In the genomic region with DNA sequence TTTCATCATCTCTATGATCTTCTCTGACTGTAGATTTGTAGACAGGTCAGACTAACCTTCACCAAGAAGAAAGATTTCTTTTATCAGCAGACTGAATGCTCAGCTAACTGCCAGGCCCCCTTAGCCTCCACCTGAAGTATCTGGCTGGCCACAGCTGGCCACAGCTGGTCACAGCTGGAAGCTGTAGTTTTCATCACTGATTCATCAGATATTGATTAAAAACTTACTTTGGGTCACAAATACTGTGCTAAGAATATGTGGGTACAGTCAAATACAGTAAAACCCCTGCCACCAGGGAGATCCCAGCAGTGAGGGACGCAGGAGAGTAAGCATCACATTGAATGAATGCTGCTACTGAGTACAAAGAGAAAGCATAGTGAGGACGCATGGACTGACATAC, we compare ENCODE assay signal across 32 mouse cellular contexts. TPM values are rescaled to one million over a fixed set of nuclear protein-coding genes. Genes with fewer than 3 reads are reported as not detected.
"Had no signal": no experiment of that assay in that cellular context is flagged by ENCODE, and none has a peak within 500 bp of the region (broad histone marks: within the 10 kb centered on the region; RNA-seq: fewer than 3 reads in every experiment).

No protein-coding gene starts in this region.

- H3K4me2 ChIP-seq: limb, embryonic 12.5 days; limb, embryonic 13.5 days; limb, embryonic 15.5 days; liver, embryonic 11.5 days; liver, embryonic 12.5 days; liver, embryonic 13.5 days; liver, embryonic 15.5 days; lung, embryonic 14.5 days; lung, embryonic 15.5 days; midbrain, embryonic 12.5 days; midbrain, embryonic 13.5 days; midbrain, embryonic 15.5 days; neural tube, embryonic 12.5 days had no signal

- H3K27me3 ChIP-seq: limb, embryonic 12.5 days; limb, embryonic 13.5 days; limb, embryonic 15.5 days; liver, embryonic 12.5 days; liver, embryonic 13.5 days; liver, embryonic 15.5 days; lung, embryonic 15.5 days; midbrain, embryonic 12.5 days; midbrain, embryonic 13.5 days; midbrain, embryonic 15.5 days; neural tube, embryonic 12.5 days had no signal

- H3K4me1 ChIP-seq: limb, embryonic 10.5 days; limb, embryonic 12.5 days; limb, embryonic 13.5 days; limb, embryonic 15.5 days; liver, embryonic 12.5 days; liver, embryonic 15.5 days; midbrain, embryonic 15.5 days had no signal

- DNase-seq: left cerebral cortex, postnatal 4 days; liver; liver, embryonic 13.5 days; liver, postnatal 0 days; lung, adult 2 months; lung, embryonic 14.5 days; lung, postnatal 10 days; lung, postnatal 14 days; lung, postnatal 36 days; lung, postnatal 4 days; midbrain, embryonic 14.5 days had no signal

- ATAC-seq: liver, embryonic 12.5 days; liver, postnatal 0 days; lung, postnatal 0 days; midbrain, embryonic 13.5 days; midbrain, embryonic 15.5 days had no signal

- H3K9me3 ChIP-seq: limb, embryonic 12.5 days; limb, embryonic 15.5 days; liver, embryonic 12.5 days; liver, embryonic 13.5 days; liver, embryonic 15.5 days; lung, embryonic 15.5 days; midbrain, embryonic 12.5 days; midbrain, embryonic 13.5 days; midbrain, embryonic 15.5 days; neural tube, embryonic 12.5 days had no signal

- H3K4me3 ChIP-seq: left cerebral cortex, adult 2 months; limb, embryonic 10.5 days; limb, embryonic 12.5 days; limb, embryonic 13.5 days; limb, embryonic 15.5 days; liver, embryonic 12.5 days; liver, embryonic 13.5 days; liver, embryonic 15.5 days; lung, embryonic 15.5 days; midbrain, embryonic 10.5 days; midbrain, embryonic 12.5 days; midbrain, embryonic 13.5 days; midbrain, embryonic 15.5 days; myocyte; neural tube, embryonic 12.5 days had no signal

- H3K36me3 ChIP-seq: limb, embryonic 10.5 days; limb, embryonic 12.5 days; limb, embryonic 13.5 days; limb, embryonic 15.5 days; liver, embryonic 12.5 days; liver, embryonic 13.5 days; liver, embryonic 15.5 days; lung, embryonic 15.5 days; midbrain, embryonic 10.5 days; midbrain, embryonic 12.5 days; midbrain, embryonic 13.5 days; midbrain, embryonic 15.5 days; neural tube, embryonic 12.5 days had no signal

- H3K27ac ChIP-seq: left cerebral cortex, adult 2 months; limb, embryonic 10.5 days; limb, embryonic 12.5 days; limb, embryonic 13.5 days; limb, embryonic 15.5 days; liver, embryonic 12.5 days; liver, embryonic 13.5 days; liver, embryonic 14.5 days; liver, embryonic 15.5 days; lung, embryonic 15.5 days; macrophage; midbrain, embryonic 10.5 days; midbrain, embryonic 12.5 days; midbrain, embryonic 13.5 days; midbrain, embryonic 15.5 days; neural tube, embryonic 12.5 days had no signal

- H3K9ac ChIP-seq: limb, embryonic 12.5 days; limb, embryonic 13.5 days; limb, embryonic 15.5 days; liver, embryonic 12.5 days; liver, embryonic 13.5 days; liver, embryonic 14.5 days; liver, embryonic 15.5 days; liver, postnatal 0 days; lung, embryonic 14.5 days; lung, embryonic 15.5 days; midbrain, embryonic 12.5 days; midbrain, embryonic 13.5 days; midbrain, embryonic 15.5 days; neural tube, embryonic 12.5 days had no signal

RNA-seq across cellular contexts. Expression of a gene that starts 11.2 kb away (rescaled TPM):
- total RNA-seq: megakaryocyte progenitor cell, adult 5-6 weeks; megakaryocyte-erythroid progenitor cell, adult 5-6 weeks; monocyte, adult 5-6 weeks had no signal
- polyA plus RNA-seq: macrophage had no signal
